Mouse (Mus musculus) CH12.LX (cell line): ENCODE results near the gene Zmynd10.

Experiments
- CTCF ChIP-seq, 2 experiments: IDR thresholded peaks in 1 of 2; conservative IDR thresholded peaks in 1 of 2; 2 replicates each; pipeline ENCODE4 v1.5.1; 2011 to 2012; ENCODE audit warnings: low read depth in 2 of 2, low read length in 2 of 2, improper control_type of control experiment in 1 of 2, inconsistent platforms in 1 of 2, mild to moderate bottlenecking in 1 of 2, moderate library complexity in 1 of 2
- E2F4 ChIP-seq: IDR thresholded peaks from 2 replicates; pipeline ENCODE4 v1.6.1; 2011; ENCODE audit warnings: low read depth, low read length, improper control_type of control experiment; ENCODE audit not compliant: insufficient replicate concordance
- JUND ChIP-seq: conservative IDR thresholded peaks from 2 replicates; pipeline ENCODE4 v1.6.1; 2011; ENCODE audit warnings: low read depth, low read length, improper control_type of control experiment
- POLR2A ChIP-seq: IDR thresholded peaks from 2 replicates; pipeline ENCODE4 v1.6.1; 2011; ENCODE audit warnings: low read depth, mild to moderate bottlenecking, improper control_type of control experiment, low read length
- RAD21 ChIP-seq: IDR thresholded peaks from 2 replicates; pipeline ENCODE4 v1.6.1; 2011; ENCODE audit warnings: low read depth, mild to moderate bottlenecking, low read length, improper control_type of control experiment, moderate library complexity
- TBP ChIP-seq: conservative IDR thresholded peaks from 2 replicates; pipeline ENCODE4 v1.6.1; 2011; ENCODE audit warnings: low read depth, low read length, improper control_type of control experiment
- ZMIZ1 ChIP-seq: IDR thresholded peaks from 2 replicates; pipeline ENCODE4 v1.6.1; 2012; ENCODE audit warnings: low read depth, mild to moderate bottlenecking, inconsistent platforms, low read length, improper control_type of control experiment

DNA sequence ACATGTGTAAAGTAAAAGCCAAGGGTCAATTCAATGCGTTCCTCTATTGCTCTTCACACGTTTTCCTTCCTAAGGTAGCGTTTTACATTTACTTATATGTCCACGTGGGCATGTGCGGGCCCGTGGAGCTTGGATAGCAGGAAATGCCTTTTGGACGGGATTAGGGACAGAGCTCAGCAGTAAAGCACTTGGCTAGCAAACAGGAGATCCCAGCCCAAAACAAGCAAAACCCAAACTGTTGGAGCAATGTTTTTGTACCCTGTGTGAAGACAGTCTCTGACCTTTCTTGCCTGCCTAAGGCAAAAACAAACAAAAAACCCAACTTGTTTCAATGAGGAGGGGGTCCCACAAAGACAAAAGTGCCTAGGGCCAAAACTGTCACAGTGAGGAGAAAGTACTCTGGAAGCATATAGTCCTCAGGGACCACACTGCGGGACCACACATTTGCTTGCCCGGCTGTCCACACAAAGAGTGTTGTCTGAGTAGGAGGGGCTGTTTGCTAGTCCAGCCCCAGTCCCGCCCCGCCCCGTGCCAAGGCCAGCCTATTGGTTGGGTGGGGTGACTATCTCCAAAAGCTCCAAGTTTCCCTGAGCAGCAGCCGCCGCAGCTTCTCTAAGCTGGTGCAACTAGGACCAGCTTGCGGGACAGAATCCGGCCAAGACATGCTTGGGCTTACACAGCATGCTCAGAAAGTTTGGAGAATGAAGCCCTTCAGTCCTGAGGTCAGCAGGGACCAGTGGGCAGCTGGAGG lies 29.4 kb downstream of the Zmynd10 start, which contains the start of gene Hyal1:
- TF ChIP-seq E2F4 (no peak), ZMIZ1 (no peak), TBP (no peak), CTCF (conservative IDR thresholded peaks at IDR 0.05 in 1 of 2, IDR thresholded peaks at IDR 0.05 in 1 of 2; ENCODE audit: low read depth in 2 of 2, low read length in 2 of 2) (no peak), RAD21 (no peak), JUND (no peak), POLR2A (no peak)
